Mouse (Mus musculus): Measurements from ENCODE around the gene Ccl27a. TPM values are rescaled to one million over a fixed set of nuclear protein-coding genes. Genes with fewer than 3 reads are reported as not detected.

Ccl27a gene
- polyA plus RNA-seq, 1 experiment = 34.5 TPM

DNA sequence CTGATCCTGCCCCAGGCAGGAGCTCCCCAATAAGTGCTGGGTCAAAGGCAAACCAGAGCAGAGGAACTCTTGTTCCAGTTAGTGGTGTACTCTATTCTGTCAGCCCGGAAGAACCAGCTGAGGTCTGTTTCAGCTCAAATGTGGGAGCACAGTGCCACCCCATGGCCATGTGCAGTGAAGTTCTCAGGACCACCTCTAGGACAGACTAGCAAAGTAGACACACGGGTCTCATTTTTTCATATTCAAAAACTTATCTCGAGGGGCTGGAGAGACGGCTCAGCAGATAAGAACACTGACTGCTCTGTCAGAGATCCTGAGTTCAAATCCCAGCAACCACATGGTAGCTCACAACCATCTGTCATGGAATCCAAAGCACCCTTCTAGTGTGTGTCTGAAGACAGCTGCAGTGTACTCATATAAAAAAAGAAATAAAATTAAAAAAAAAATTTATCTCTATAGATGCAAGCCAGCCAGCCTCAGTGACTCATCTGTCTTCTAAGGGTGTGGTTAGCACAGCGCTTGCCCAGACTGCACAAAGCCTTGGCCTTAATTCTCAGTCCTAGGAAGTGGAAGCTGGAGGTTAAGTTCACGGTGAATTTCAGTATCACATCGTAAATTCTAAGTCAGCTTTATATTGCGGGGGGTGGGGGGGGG, 36.3 kb downstream of the Ccl27a start:
- 26% methylated on average over 8 of the region's 8 CpGs for WGBS
- peak; percentile 53 for DNase-seq
- H3K4me3 ChIP-seq (replicated peaks; ENCODE audit: extremely low read depth, low read depth, low read length) = no peak overlapping the region
- no peak for TF ChIP-seq POLR2A (IDR thresholded peaks at IDR 0.05; ENCODE audit: borderline replicate concordance, extremely low read depth, low read depth, low read length)
- peak; percentile 95 for TF ChIP-seq CTCF (IDR thresholded peaks at IDR 0.05; ENCODE audit: insufficient read depth, low read length)
- peaks cover 3% of the 10 kb centered on the region; the same call in 1 of the 2 replicates for H3K4me1 ChIP-seq (ENCODE audit: control insufficient read depth, insufficient read depth, low read length)

DNA sequence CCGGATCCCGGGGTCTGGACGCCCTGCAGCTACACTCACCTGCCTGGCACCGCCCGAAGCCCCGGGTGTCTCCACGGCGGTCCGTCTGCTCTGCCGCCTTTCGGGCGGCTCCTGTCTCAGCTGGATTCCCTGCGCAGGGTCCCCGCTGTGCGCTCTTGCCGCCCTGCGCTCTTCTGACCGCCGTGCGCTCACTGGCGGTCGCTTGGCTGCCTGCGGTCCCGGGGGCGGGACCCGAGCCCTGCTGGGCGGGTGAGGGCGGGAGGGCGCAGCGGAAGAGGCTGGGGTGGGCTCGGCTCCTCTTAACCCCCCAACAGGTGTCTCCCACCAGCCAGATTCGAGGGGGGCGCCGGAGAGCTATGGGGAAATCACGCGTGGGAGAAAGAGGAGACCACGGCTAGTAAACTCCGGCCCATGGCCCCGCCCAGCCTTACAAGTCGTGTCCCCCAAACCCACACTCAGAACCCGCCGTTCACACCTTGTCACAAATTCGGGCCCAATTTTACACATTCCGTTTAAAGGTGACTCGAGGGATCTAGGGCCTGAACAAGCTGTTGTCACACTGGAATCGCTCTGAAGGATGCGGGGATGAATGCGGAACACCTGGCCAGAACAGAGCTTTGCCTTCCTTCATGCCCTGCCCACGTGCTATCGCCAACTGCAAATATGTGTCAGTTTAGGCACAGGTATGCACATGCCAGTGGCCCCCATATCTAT, 42.8 kb downstream of the Ccl27a start, which contains the start of gene Arid3c:
Gene Arid3c (minus strand): TSS at position 91 of the 714 bp plus-strand sequence.
- H3K4me3 ChIP-seq (replicated peaks; ENCODE audit: extremely low read depth, low read depth, low read length) = no peak within 1 kb of the TSS
- WGBS = 3% methylated on average over 50 of the region's 50 CpGs
- TF ChIP-seq CTCF (IDR thresholded peaks at IDR 0.05; ENCODE audit: insufficient read depth, low read length) (no peak), POLR2A (IDR thresholded peaks at IDR 0.05; ENCODE audit: borderline replicate concordance, extremely low read depth, low read depth, low read length) (no peak)
- H3K4me1 ChIP-seq (ENCODE audit: control insufficient read depth, insufficient read depth, low read length) = no peaks in the 10 kb centered on the region
- no peak for DNase-seq

DNA sequence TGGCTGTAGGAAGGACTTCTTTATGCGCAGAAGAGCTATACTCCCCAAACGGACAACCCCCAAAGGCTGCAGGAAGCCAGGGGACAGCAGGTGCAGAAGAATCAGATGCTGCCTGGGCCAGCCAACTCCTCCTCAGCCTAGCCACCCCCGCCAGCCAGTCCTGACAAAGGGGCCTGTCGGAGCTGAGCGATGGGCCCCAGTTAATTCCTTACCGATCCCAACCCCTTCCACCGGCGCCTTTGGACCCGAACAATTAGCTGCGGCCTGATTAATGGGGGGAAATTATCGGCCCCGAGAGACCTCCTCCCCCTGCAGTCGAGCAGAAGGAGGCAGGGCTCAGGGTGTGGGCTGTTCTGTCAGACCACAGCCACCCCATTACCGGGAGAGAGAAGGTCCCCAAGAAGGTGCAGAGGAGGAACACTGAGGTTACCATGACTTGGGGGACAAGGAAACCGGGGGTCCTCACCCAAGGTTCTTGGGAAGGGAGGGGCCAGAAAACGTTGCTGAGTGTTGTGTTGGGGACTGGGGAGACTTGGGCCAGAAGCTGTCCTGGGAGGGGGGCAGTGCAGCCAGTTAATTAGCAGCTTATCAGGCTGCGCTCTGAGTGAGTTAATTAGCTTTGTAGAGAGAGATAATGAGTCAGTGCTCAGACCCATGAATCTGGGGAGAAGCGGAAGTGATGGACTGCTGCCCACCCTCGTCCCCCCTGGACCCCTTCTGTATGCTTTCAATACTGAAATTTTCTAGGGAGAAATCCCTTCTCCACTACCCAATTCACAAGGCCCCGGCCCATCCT, 47.0 kb downstream of the Ccl27a start:
- Histone ChIP-seq H3K4me1 (ENCODE audit: control insufficient read depth, insufficient read depth, low read length) (no peaks in the 10 kb centered on the region), H3K4me3 (replicated peaks; ENCODE audit: extremely low read depth, low read depth, low read length) (no peak overlapping the region)
- 19% methylated on average over 20 of the region's 20 CpGs for WGBS
- no peak for TF ChIP-seq CTCF (IDR thresholded peaks at IDR 0.05; ENCODE audit: insufficient read depth, low read length)
- TF ChIP-seq POLR2A (IDR thresholded peaks at IDR 0.05; ENCODE audit: borderline replicate concordance, extremely low read depth, low read depth, low read length) = no peak
- no peak for DNase-seq

DNA sequence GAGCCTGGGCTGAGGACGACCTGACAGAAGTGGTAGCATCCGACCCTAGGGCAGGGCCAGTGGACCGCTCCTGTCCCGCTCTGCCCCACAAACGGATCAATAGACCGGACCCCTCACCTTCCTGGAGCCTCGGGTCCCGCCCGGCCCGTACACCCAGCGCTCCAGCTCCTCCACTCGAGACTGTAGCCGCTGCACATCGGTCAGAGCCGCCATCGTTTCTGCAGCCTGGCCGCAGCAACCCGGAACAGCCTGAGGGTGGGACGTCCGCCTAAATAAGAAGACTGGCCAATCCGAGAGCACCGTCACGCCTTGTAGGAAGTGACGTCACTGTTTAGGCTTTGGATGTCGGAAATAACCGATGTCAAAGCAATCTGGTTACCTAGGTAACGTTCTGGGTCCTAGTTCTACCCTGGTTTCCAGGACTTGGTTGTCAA, 51.1 kb downstream of the Ccl27a start, which contains the start of gene Dctn3:
Gene Dctn3 (minus strand): TSS at position 253 of the 434 bp plus-strand sequence.
- Histone ChIP-seq H3K4me3 (replicated peaks; ENCODE audit: extremely low read depth, low read depth, low read length) (peak within 1 kb of the TSS; percentile 90), H3K4me1 (ENCODE audit: control insufficient read depth, insufficient read depth, low read length) (no peaks in the 10 kb centered on the region)
- DNase-seq = peak; percentile 86
- under 1% methylated on average over 27 of the region's 27 CpGs for WGBS
- no peak for TF ChIP-seq CTCF (IDR thresholded peaks at IDR 0.05; ENCODE audit: insufficient read depth, low read length)
- peak; percentile 92 for TF ChIP-seq POLR2A (IDR thresholded peaks at IDR 0.05; ENCODE audit: borderline replicate concordance, extremely low read depth, low read depth, low read length)

Other genes starting within 250 kb of the Ccl27a start
- gene Fam219a, start 204.7 kb downstream of the Ccl27a start, polyA plus RNA-seq (2012; rRNA removed) = 63.5 and 94.2 TPM in 2 replicates
- 8.2 and 10.3 TPM in 2 replicates for gene Dnaic1, start 204.5 kb downstream of the Ccl27a start, polyA plus RNA-seq (2012; rRNA removed)
- 36.4 and 48.9 TPM in 2 replicates for gene Enho, start 133.9 kb downstream of the Ccl27a start, polyA plus RNA-seq (2012; rRNA removed)
- gene Cntfr, start 77.2 kb downstream of the Ccl27a start, polyA plus RNA-seq (2012; rRNA removed) = 10.5 and 14.0 TPM in 2 replicates
- gene Il11ra1, start 74.3 kb downstream of the Ccl27a start, polyA plus RNA-seq (2012; rRNA removed) = 107 and 109 TPM in 2 replicates
- gene Rpp25l, start 60.7 kb downstream of the Ccl27a start, polyA plus RNA-seq (2012; rRNA removed) = 42.8 and 44.3 TPM in 2 replicates
- 44.3 and 45.0 TPM in 2 replicates for gene Dctn3, start 51.1 kb downstream of the Ccl27a start, polyA plus RNA-seq (2012; rRNA removed)
- not detected in 2 replicates for gene Arid3c, start 43.1 kb downstream of the Ccl27a start, polyA plus RNA-seq (2012; rRNA removed)
- gene Galt, start 19.0 kb downstream of the Ccl27a start, polyA plus RNA-seq (2012; rRNA removed) = 95.1 and 103 TPM in 2 replicates
- gene Sigmar1, start 18.1 kb downstream of the Ccl27a start, polyA plus RNA-seq (2012; rRNA removed) = 70.9 and 83.3 TPM in 2 replicates
- gene Gm21541, start 129.4 kb upstream of the Ccl27a start, polyA plus RNA-seq (2012; rRNA removed) = 2.7 and 15.2 TPM in 2 replicates
- 5.4 and 6.0 TPM in 2 replicates for gene Gm20878, start 167.3 kb upstream of the Ccl27a start, polyA plus RNA-seq (2012; rRNA removed)
- gene Fam205a4, start 191.8 kb upstream of the Ccl27a start, polyA plus RNA-seq (2012; rRNA removed) = 0.35 and 0.51 TPM in 2 replicates